Mouse (Mus musculus): ENCODE measurements around the gene Tcap. TPM values are rescaled to one million over a fixed set of nuclear protein-coding genes. Genes with fewer than 3 reads are reported as not detected.
"Not testable (repeated sequence)": the region's sequence is repeated elsewhere in the genome, so short reads cannot be mapped to it uniquely, and the experiment has no call there.

Gene Tcap
- polyA plus RNA-seq, 1 experiment, result not detected

DNA sequence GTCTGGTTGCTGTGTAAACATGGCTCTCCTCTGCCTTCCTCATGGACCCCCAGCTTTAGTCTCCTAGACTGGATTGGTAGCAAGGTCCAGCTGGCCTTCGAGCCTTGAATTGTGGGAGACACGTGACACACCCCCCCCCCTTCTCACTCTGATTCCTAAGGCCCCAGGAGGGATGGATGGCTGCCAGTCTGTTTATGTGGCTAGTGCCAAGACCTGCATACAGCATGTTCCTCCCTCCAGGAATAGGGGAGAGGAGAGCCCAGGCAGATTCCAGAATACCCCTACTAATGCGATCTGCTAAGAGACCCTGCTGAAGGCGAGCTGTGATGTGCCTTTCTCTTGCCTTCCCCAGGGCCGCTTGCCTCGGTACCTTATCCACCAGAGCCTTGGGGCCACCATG, 3.5 kb upstream of the Tcap start:
- TF ChIP-seq CTCF (IDR thresholded peaks at IDR 0.05; ENCODE audit: low read depth, low read length), result no peak
- TF ChIP-seq EP300 (IDR thresholded peaks at IDR 0.05; ENCODE audit: insufficient read depth, low read depth, low read length), result no peak
- TF ChIP-seq POLR2A (IDR thresholded peaks at IDR 0.05; ENCODE audit: insufficient read depth, low read length), result no peak
- no peaks in the 10 kb centered on the region for H3K4me1 ChIP-seq (ENCODE audit: control insufficient read depth, insufficient read depth, low read length)
- H3K4me3 ChIP-seq (ENCODE audit: low read depth, low read length), result no peak overlapping the region
- H3K36me3 ChIP-seq (ENCODE audit: control insufficient read depth, insufficient read depth, low read length, poor library complexity, severe bottlenecking), result no peaks in the 10 kb centered on the region; the same call in 1 of the 2 replicates
- no peaks in the 10 kb centered on the region for H3K9me3 ChIP-seq (replicated peaks; ENCODE audit: control insufficient read depth, insufficient read depth, low read length, poor library complexity, severe bottlenecking)
- no peak overlapping the region for H3K27ac ChIP-seq (ENCODE audit: insufficient read depth, low read length)
- no peaks in the 10 kb centered on the region for H3K27me3 ChIP-seq (ENCODE audit: control insufficient read depth, insufficient read depth, low read length, poor library complexity, severe bottlenecking)
- H3K9ac ChIP-seq (ENCODE audit: low read depth, poor library complexity, severe bottlenecking), result no peak overlapping the region

DNA sequence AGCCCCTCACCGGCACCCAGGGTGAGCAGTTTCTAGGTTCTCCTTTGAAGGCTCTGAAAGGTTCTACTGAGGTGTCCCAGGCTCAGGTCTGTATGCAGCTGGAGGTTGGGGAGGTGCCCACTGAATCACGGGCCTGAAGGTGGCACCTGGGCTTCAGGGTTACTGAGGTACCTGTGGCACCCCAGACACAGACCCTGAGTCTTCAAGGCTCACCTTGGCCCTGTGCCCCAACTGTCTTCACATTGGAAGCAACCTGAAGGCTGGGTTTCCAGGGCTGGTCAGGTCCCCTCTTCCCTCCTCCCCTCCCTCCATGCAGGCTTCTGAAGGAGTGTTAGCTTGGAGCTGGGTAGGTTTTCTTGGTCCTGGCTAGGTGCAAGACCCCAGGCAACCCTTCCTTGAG, 2.0 kb upstream of the Tcap start:
- H3K36me3 ChIP-seq (ENCODE audit: control insufficient read depth, insufficient read depth, low read length, poor library complexity, severe bottlenecking), result no peaks in the 10 kb centered on the region; the same call in 1 of the 2 replicates
- H3K27ac ChIP-seq (ENCODE audit: insufficient read depth, low read length), result no peak overlapping the region
- no peak overlapping the region for H3K9ac ChIP-seq (ENCODE audit: low read depth, poor library complexity, severe bottlenecking)

DNA sequence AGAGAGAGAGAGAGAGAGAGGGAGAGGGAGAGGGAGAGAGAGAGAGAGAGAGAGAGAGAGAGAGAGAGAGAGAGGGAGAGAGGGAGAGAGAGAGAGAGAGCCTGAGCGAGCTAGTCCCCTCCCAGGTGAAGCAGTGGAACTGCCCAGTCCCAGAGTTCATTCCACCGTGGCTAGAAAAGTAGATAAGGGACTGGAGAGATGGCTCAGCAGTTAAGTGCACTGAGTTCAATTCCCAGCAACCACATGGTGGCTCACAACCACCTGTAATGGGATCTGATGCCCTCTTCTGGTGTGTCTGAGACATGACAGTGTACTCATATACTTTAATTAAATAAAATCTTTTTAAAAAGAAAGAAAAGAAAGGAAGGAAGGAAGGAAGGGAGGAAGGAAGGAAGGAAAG, 1.2 kb upstream of the Tcap start:
- not testable (repeated sequence) for H3K4me3 ChIP-seq (ENCODE audit: low read depth, low read length); H3K27ac ChIP-seq (ENCODE audit: insufficient read depth, low read length); H3K9ac ChIP-seq (ENCODE audit: low read depth, poor library complexity, severe bottlenecking); H3K4me1 ChIP-seq (ENCODE audit: control insufficient read depth, insufficient read depth, low read length); H3K36me3 ChIP-seq (ENCODE audit: control insufficient read depth, insufficient read depth, low read length, poor library complexity, severe bottlenecking); H3K9me3 ChIP-seq (replicated peaks; ENCODE audit: control insufficient read depth, insufficient read depth, low read length, poor library complexity, severe bottlenecking); H3K27me3 ChIP-seq (ENCODE audit: control insufficient read depth, insufficient read depth, low read length, poor library complexity, severe bottlenecking)

More for the DNA sequence above, 2.0 kb upstream of the Tcap start:
- Histone ChIP-seq H3K4me3 (ENCODE audit: low read depth, low read length) (no peak overlapping the region), H3K9me3 (replicated peaks; ENCODE audit: control insufficient read depth, insufficient read depth, low read length, poor library complexity, severe bottlenecking) (no peaks in the 10 kb centered on the region), H3K27me3 (ENCODE audit: control insufficient read depth, insufficient read depth, low read length, poor library complexity, severe bottlenecking) (no peaks in the 10 kb centered on the region), H3K4me1 (ENCODE audit: control insufficient read depth, insufficient read depth, low read length) (no peaks in the 10 kb centered on the region)
- TF ChIP-seq POLR2A (IDR thresholded peaks at IDR 0.05; ENCODE audit: insufficient read depth, low read length) (no peak), EP300 (IDR thresholded peaks at IDR 0.05; ENCODE audit: insufficient read depth, low read depth, low read length) (no peak)

DNA sequence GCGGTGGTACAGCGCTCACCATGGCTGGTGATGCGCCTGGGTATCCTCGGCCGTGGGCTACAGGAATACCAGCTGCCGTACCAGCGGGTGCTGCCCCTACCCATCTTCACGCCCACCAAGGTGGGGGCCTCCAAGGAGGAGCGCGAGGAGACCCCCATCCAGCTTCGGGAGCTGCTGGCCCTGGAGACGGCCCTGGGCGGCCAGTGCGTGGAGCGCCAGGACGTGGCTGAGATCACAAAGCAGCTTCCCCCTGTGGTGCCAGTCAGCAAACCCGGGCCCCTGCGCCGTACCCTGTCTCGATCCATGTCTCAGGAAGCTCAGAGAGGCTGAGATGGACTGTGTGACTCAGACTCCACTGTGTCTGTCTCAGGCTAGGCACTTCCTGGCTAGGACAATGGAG, 605 bp downstream of the Tcap start:
- no peak for TF ChIP-seq POLR2A (IDR thresholded peaks at IDR 0.05; ENCODE audit: insufficient read depth, low read length)
- no peak for TF ChIP-seq CTCF (IDR thresholded peaks at IDR 0.05; ENCODE audit: low read depth, low read length)
- TF ChIP-seq EP300 (IDR thresholded peaks at IDR 0.05; ENCODE audit: insufficient read depth, low read depth, low read length), result no peak
- no peaks in the 10 kb centered on the region for H3K27me3 ChIP-seq (ENCODE audit: control insufficient read depth, insufficient read depth, low read length, poor library complexity, severe bottlenecking)
- no peak overlapping the region for H3K27ac ChIP-seq (ENCODE audit: insufficient read depth, low read length)
- peak overlapping the region; percentile 5; the same call in 1 of the 2 replicates for H3K4me3 ChIP-seq (ENCODE audit: low read depth, low read length)
- no peaks in the 10 kb centered on the region for H3K36me3 ChIP-seq (ENCODE audit: control insufficient read depth, insufficient read depth, low read length, poor library complexity, severe bottlenecking)
- no peaks in the 10 kb centered on the region for H3K9me3 ChIP-seq (replicated peaks; ENCODE audit: control insufficient read depth, insufficient read depth, low read length, poor library complexity, severe bottlenecking)
- H3K4me1 ChIP-seq (ENCODE audit: control insufficient read depth, insufficient read depth, low read length), result no peaks in the 10 kb centered on the region
- H3K9ac ChIP-seq (ENCODE audit: low read depth, poor library complexity, severe bottlenecking), result 0 out of 2 replicates have a peak overlapping the region, but pooled peaks have one; percentile 5

DNA sequence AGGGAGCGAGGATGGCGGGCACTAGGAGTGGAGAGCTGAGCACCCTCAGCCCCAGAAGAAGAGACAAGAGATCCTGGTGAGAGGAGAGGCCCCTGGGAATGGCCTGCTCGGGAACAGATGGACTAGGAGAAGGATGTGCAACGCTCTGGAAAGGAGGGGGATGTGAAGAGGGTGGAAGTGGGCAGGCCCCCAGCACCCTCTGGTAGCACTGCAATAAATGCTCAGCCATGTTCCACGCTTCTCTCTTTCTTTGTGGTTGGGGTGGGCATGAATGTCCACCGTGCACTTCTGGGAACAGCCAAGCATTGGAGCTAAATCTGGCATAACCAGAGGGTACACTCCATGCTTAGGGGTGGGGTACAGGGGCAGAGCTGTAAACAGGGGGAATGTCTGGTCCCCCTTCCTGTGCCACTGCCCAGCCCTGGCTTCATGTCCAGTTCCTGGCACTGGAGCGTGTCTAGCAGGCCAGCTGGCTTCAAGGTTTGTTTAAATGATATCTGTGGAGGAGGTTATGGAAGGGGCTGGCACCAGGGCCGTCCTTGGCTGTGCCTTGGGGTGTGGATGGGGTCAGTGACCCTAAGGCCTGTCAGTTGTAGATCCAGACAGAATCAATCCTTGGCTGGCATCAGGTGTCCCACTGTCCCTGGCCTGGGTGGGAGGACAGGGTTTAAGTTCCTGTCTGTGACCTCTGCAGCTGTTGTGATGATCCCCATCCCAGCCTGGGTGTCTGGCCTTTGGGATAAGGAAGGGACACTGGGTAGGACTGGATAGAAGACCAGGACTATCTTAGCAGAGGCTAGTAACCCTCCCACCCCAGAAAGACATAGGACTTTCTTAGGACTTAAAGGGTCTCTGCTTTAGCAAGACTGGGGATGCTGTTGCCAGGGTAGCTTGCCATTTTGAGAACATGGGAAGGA, 1.4 kb downstream of the Tcap start:
- no peak overlapping the region for H3K4me3 ChIP-seq (ENCODE audit: low read depth, low read length)
- H3K27me3 ChIP-seq (ENCODE audit: control insufficient read depth, insufficient read depth, low read length, poor library complexity, severe bottlenecking), result no peaks in the 10 kb centered on the region
- no peaks in the 10 kb centered on the region for H3K36me3 ChIP-seq (ENCODE audit: control insufficient read depth, insufficient read depth, low read length, poor library complexity, severe bottlenecking)
- no peaks in the 10 kb centered on the region for H3K9me3 ChIP-seq (replicated peaks; ENCODE audit: control insufficient read depth, insufficient read depth, low read length, poor library complexity, severe bottlenecking)
- H3K4me1 ChIP-seq (ENCODE audit: control insufficient read depth, insufficient read depth, low read length), result no peaks in the 10 kb centered on the region
- no peak overlapping the region for H3K27ac ChIP-seq (ENCODE audit: insufficient read depth, low read length)
- H3K9ac ChIP-seq (ENCODE audit: low read depth, poor library complexity, severe bottlenecking), result 0 out of 2 replicates have a peak overlapping the region, but pooled peaks have one; percentile 5
- TF ChIP-seq CTCF (IDR thresholded peaks at IDR 0.05; ENCODE audit: low read depth, low read length), result no peak
- no peak for TF ChIP-seq EP300 (IDR thresholded peaks at IDR 0.05; ENCODE audit: insufficient read depth, low read depth, low read length)
- TF ChIP-seq POLR2A (IDR thresholded peaks at IDR 0.05; ENCODE audit: insufficient read depth, low read length), result no peak

Measured in ES-Bruce4 (cell line).